Mouse (Mus musculus) G1E (cell line): ENCODE results near the gene Rhbdd1.

Experiments
- CTCF ChIP-seq: IDR thresholded peaks from 2 replicates; pipeline ENCODE4 v1.5.1; 2012; ENCODE audit warnings: low read depth, low read length, inconsistent platforms, mixed read lengths
- GATA1 ChIP-seq: IDR thresholded peaks from 2 replicates; pipeline ENCODE4 v1.6.1; 2012; ENCODE audit warnings: borderline replicate concordance, low read length, inconsistent platforms, mixed read lengths
- GATA2 ChIP-seq: IDR thresholded peaks from 2 replicates; pipeline ENCODE4 v1.6.1; 2012; ENCODE audit warnings: low read depth, low read length, inconsistent platforms, borderline replicate concordance
- POLR2AphosphoS5 ChIP-seq: IDR thresholded peaks from 2 replicates; pipeline ENCODE4 v1.6.1; 2012; ENCODE audit warnings: low read depth, low read length, inconsistent platforms; ENCODE audit not compliant: insufficient replicate concordance
- TAL1 ChIP-seq: conservative IDR thresholded peaks from 2 replicates; pipeline ENCODE4 v1.6.1; 2012; ENCODE audit warnings: low read depth, low read length, inconsistent platforms, mixed read lengths

- TF ChIP-seq CTCF (no peak), GATA2 (no peak), POLR2AphosphoS5 (no peak), GATA1 (no peak), TAL1 (no peak)
These were observed 9.9 kb downstream of the Rhbdd1 start for GRCm38 (mm10) chr1:82326120-82326519.
